Mouse (Mus musculus) urinary bladder, postnatal 0 days (tissue): ENCODE measurements around the gene Mpz. TPM values are rescaled to one million over a fixed set of nuclear protein-coding genes. Genes with fewer than 3 reads are reported as not detected.

Experiments used
- polyA plus RNA-seq: library from polyadenylated mRNA; unstranded; fragments of >200 nt; fragmentation: Nextera tagmentation; extraction: Ambion mirVana; gene quantifications from 2 replicates; pipeline ENCODE4 v1.2.1, GENCODE M21; 2015

Mpz gene
- 1.6 and 1.7 TPM in 2 replicates for polyA plus RNA-seq

GRCm38 (mm10) chr1:171149974-171150760, at the start of gene Mpz, which contains the start of gene Sdhc:
Mpz (plus strand) TSS chr1:171150711.
Sdhc (minus strand) TSS chr1:171150603.

GRCm38 (mm10) chr1:171113873-171114299, 36.6 kb upstream of the Mpz start, which contains the start of gene Cfap126:
Cfap126 (plus strand) TSS chr1:171113918.

GRCm38 (mm10) chr1:171195887-171196397, 45.4 kb downstream of the Mpz start, which contains the start of gene Pcp4l1:
Pcp4l1 (minus strand) TSS chr1:171196268.

Other genes with a start within 250 kb of the Mpz start
- 0.53 TPM in 1 of 2 replicates, not detected in the other for gene Fcrlb, start 237.8 kb upstream of the Mpz start, polyA plus RNA-seq
- gene Fcrla, start 223.1 kb upstream of the Mpz start, polyA plus RNA-seq, result not detected in 2 replicates
- gene Fcgr2b, start 174.2 kb upstream of the Mpz start, polyA plus RNA-seq, result 10.2 and 22.7 TPM in 2 replicates
- 3.7 and 8.1 TPM in 2 replicates for gene Fcgr4, start 131.8 kb upstream of the Mpz start, polyA plus RNA-seq
- gene Fcgr3, start 85.8 kb upstream of the Mpz start, polyA plus RNA-seq, result 37.7 and 90.2 TPM in 2 replicates
- gene Cfap126, start 36.8 kb upstream of the Mpz start, polyA plus RNA-seq, result 1.4 and 1.5 TPM in 2 replicates
- gene Sdhc, start 108 bp upstream of the Mpz start, polyA plus RNA-seq, result 266 and 286 TPM in 2 replicates
- 246 and 265 TPM in 2 replicates for gene Pcp4l1, start 45.6 kb downstream of the Mpz start, polyA plus RNA-seq
- gene Nr1i3, start 63.3 kb downstream of the Mpz start, polyA plus RNA-seq, result 0.15 and 0.28 TPM in 2 replicates
- gene Tomm40l, start 71.8 kb downstream of the Mpz start, polyA plus RNA-seq, result 24.1 and 24.4 TPM in 2 replicates
- gene Apoa2, start 74.3 kb downstream of the Mpz start, polyA plus RNA-seq, result 4.0 and 20.3 TPM in 2 replicates
- 66.5 and 150 TPM in 2 replicates for gene Fcer1g, start 83.7 kb downstream of the Mpz start, polyA plus RNA-seq
- 4.6 and 5.8 TPM in 2 replicates for gene Adamts4, start 99.7 kb downstream of the Mpz start, polyA plus RNA-seq
- 196 and 216 TPM in 2 replicates for gene Ndufs2, start 100.7 kb downstream of the Mpz start, polyA plus RNA-seq
- gene B4galt3, start 119.6 kb downstream of the Mpz start, polyA plus RNA-seq, result 41.8 and 42.3 TPM in 2 replicates
- gene Ppox, start 130.5 kb downstream of the Mpz start, polyA plus RNA-seq, result 23.1 and 24.7 TPM in 2 replicates
- gene Usp21, start 137.3 kb downstream of the Mpz start, polyA plus RNA-seq, result 29.3 and 30.5 TPM in 2 replicates
- gene Ufc1, start 144.3 kb downstream of the Mpz start, polyA plus RNA-seq, result 69.1 and 82.7 TPM in 2 replicates
- 34.0 and 36.6 TPM in 2 replicates for gene Dedd, start 178.4 kb downstream of the Mpz start, polyA plus RNA-seq
- 31.4 and 33.0 TPM in 2 replicates for gene Nit1, start 194.9 kb downstream of the Mpz start, polyA plus RNA-seq
- gene Pfdn2, start 195.0 kb downstream of the Mpz start, polyA plus RNA-seq, result 62.2 and 64.8 TPM in 2 replicates
- 1.1 and 1.5 TPM in 2 replicates for gene Klhdc9, start 210.1 kb downstream of the Mpz start, polyA plus RNA-seq
- gene Nectin4, start 219.4 kb downstream of the Mpz start, polyA plus RNA-seq, result 22.4 and 24.1 TPM in 2 replicates
- 2.1 and 4.7 TPM in 2 replicates for gene Arhgap30, start 238.2 kb downstream of the Mpz start, polyA plus RNA-seq